Mouse (Mus musculus): ENCODE measurements around the gene Dusp16. TPM values are rescaled to one million over a fixed set of nuclear protein-coding genes. Genes with fewer than 3 reads are reported as not detected.
A peak's percentile ranks its signal among the peaks of the same experiment; 100 is the strongest.

Gene Dusp16
- polyA plus RNA-seq, 1 experiment from 2014 or later, result 6.7 TPM

GRCm38 (mm10) chr6:134723833-134724553 is 68.4 kb downstream of the Dusp16 start:
- Histone ChIP-seq H3K4me1 (no peaks in the 10 kb centered on the region), H3K9me3 (replicated peaks) (no peaks in the 10 kb centered on the region), H3K27me3 (replicated peaks) (no peaks in the 10 kb centered on the region), H3K27ac (peak overlapping the region; percentile 49; the same call in 1 of the 2 replicates), H3K4me2 (no peak overlapping the region), H3K9ac (no peak overlapping the region), H3K4me3 (no peak overlapping the region), H3K36me3 (peaks cover 60% of the 10 kb centered on the region)
- WGBS (ENCODE audit: insufficient replicate concordance), result 71% methylated on average over 9 of the region's 9 CpGs
- 0 out of 2 replicates have a peak, but pooled peaks have one; percentile 35 for ATAC-seq

DNA sequence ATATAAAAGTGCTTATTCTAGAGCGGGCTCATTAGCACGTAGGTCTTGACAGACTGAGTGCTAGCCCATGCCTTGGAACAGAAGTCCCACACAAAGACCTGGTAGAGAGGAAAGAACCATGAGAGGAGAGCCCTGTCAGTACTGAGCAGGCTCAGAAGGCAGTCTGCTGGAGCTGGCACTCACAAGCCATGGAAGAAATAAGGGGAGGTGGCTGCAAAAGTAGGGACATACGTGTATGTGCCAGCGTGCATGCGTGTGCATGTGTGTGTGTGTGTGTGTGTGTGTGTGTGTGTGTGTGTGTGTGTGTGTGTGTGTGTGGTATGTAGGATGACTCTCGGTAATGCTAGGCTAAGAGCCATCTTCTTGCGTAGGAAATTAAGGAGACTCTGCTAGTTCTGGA is 69.1 kb downstream of the Dusp16 start:
- H3K27ac ChIP-seq, result no peak overlapping the region
- H3K4me1 ChIP-seq, result no peaks in the 10 kb centered on the region
- H3K9me3 ChIP-seq (replicated peaks), result no peaks in the 10 kb centered on the region
- H3K36me3 ChIP-seq, result peaks cover 65% of the 10 kb centered on the region
- no peaks in the 10 kb centered on the region; the same call in 1 of the 2 replicates for H3K27me3 ChIP-seq (replicated peaks)
- no peak overlapping the region for H3K4me2 ChIP-seq
- WGBS (ENCODE audit: insufficient replicate concordance), result 87% methylated on average over 7 of the region's 7 CpGs
- ATAC-seq, result no peak
- H3K9ac ChIP-seq, result no peak overlapping the region
- H3K4me3 ChIP-seq, result no peak overlapping the region

DNA sequence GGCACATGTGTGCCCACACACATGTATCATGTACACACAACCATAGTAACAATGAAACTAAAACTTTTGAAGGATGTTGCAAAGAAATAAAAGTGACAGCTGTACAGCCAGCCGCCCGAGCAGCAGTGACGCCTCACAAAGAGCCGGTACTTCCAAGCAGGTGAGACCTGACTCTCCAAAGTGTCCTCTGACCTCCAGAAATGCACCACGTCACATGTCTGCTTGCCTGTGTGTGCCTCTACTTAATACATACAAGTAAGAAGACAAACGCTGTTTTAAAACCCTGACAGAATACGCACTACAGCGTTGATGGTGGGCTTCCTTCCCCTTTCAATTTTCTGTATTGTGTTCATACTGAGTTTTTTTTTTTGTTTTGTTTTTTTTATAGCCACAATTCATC is 69.5 kb downstream of the Dusp16 start:
- no peaks in the 10 kb centered on the region for H3K4me1 ChIP-seq
- H3K4me3 ChIP-seq, result no peak overlapping the region
- no peaks in the 10 kb centered on the region; the same call in 1 of the 2 replicates for H3K27me3 ChIP-seq (replicated peaks)
- H3K36me3 ChIP-seq, result peaks cover 65% of the 10 kb centered on the region
- WGBS (ENCODE audit: insufficient replicate concordance), result 90% methylated on average over 8 of the region's 8 CpGs
- no peak overlapping the region for H3K4me2 ChIP-seq
- no peak overlapping the region for H3K27ac ChIP-seq
- no peaks in the 10 kb centered on the region for H3K9me3 ChIP-seq (replicated peaks)
- ATAC-seq, result no peak
- H3K9ac ChIP-seq, result no peak overlapping the region

DNA sequence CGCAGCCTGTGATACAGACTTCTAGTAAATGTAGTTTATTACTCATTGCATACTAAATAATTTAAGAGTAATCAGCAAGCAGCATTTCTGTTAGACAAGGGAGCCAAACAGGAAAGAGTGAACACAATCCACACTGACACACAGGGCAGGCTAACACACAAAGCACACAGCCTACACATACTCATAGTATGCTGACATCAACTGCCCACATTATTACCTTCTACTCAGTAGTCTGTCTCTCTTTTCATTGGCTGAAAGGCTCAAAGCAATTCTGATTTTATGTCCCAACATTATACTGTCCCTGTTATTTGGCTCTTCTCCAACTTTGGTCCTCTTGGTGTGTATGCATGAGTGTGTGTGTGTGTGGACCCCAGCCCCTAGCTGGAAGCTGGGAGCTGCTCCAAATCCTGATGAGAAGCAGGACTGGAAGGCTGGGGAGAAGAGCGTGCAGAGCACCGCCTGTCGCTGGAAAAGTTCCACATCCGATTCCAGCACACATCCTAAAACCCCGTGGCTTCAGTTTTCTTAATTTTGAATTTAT is 70.6 kb downstream of the Dusp16 start:
- ATAC-seq, result no peak
- WGBS (ENCODE audit: insufficient replicate concordance), result 88% methylated on average over 6 of the region's 6 CpGs
- Histone ChIP-seq H3K27me3 (replicated peaks) (no peaks in the 10 kb centered on the region; the same call in 1 of the 2 replicates), H3K36me3 (peaks cover 72% of the 10 kb centered on the region), H3K4me3 (no peak overlapping the region), H3K4me1 (peaks cover 5% of the 10 kb centered on the region; the same call in 1 of the 2 replicates), H3K9me3 (replicated peaks) (no peaks in the 10 kb centered on the region), H3K9ac (no peak overlapping the region), H3K27ac (no peak overlapping the region), H3K4me2 (no peak overlapping the region)

- Histone ChIP-seq H3K4me1 (peaks cover 20% of the 10 kb centered on the region), H3K9ac (no peak overlapping the region), H3K9me3 (replicated peaks) (no peaks in the 10 kb centered on the region), H3K27ac (no peak overlapping the region), H3K4me3 (no peak overlapping the region), H3K4me2 (no peak overlapping the region), H3K36me3 (peaks cover 73% of the 10 kb centered on the region), H3K27me3 (replicated peaks) (no peaks in the 10 kb centered on the region; the same call in 1 of the 2 replicates)
- 80% methylated on average over 5 of the region's 5 CpGs for WGBS (ENCODE audit: insufficient replicate concordance)
- ATAC-seq, result no peak
These were observed 72.3 kb downstream of the Dusp16 start for GRCm38 (mm10) chr6:134720150-134720549.

DNA sequence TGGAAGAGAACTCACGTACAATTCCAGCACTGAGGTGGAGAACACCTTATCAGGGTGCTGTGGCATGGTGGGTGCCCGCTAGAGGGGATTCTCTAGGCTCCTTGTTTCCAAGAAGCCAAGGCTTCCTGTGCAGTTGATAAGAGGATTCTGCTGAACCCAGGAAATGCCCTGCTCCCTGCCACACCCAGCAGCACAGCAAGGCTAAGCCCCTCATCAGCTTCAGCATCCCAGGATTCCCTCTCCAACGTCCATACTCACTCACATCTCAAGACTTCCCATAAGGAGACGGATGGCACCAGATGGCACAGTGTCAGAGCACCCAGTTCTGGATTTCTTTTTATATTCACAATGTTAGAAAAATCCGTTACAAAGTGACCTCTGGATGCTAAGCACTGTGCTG is 73.3 kb downstream of the Dusp16 start:
- no peak for ATAC-seq
- peaks cover 23% of the 10 kb centered on the region for H3K4me1 ChIP-seq
- no peak overlapping the region for H3K4me2 ChIP-seq
- 57% methylated on average over 5 of the region's 5 CpGs for WGBS (ENCODE audit: insufficient replicate concordance)
- H3K4me3 ChIP-seq, result no peak overlapping the region
- no peaks in the 10 kb centered on the region for H3K9me3 ChIP-seq (replicated peaks)
- no peaks in the 10 kb centered on the region; the same call in 1 of the 2 replicates for H3K27me3 ChIP-seq (replicated peaks)
- H3K36me3 ChIP-seq, result peaks cover 70% of the 10 kb centered on the region
- H3K27ac ChIP-seq, result no peak overlapping the region
- no peak overlapping the region for H3K9ac ChIP-seq

- H3K4me2 ChIP-seq, result no peak overlapping the region
- peaks cover 65% of the 10 kb centered on the region for H3K36me3 ChIP-seq
- no peak overlapping the region for H3K27ac ChIP-seq
- H3K27me3 ChIP-seq (replicated peaks), result no peaks in the 10 kb centered on the region; the same call in 1 of the 2 replicates
- H3K9ac ChIP-seq, result no peak overlapping the region
- H3K4me1 ChIP-seq, result peaks cover 27% of the 10 kb centered on the region
- no peaks in the 10 kb centered on the region for H3K9me3 ChIP-seq (replicated peaks)
- no peak overlapping the region for H3K4me3 ChIP-seq
- ATAC-seq, result no peak
- 83% methylated on average over 11 of the region's 11 CpGs for WGBS (ENCODE audit: insufficient replicate concordance)
These were observed 73.8 kb downstream of the Dusp16 start for GRCm38 (mm10) chr6:134718668-134719065.

DNA sequence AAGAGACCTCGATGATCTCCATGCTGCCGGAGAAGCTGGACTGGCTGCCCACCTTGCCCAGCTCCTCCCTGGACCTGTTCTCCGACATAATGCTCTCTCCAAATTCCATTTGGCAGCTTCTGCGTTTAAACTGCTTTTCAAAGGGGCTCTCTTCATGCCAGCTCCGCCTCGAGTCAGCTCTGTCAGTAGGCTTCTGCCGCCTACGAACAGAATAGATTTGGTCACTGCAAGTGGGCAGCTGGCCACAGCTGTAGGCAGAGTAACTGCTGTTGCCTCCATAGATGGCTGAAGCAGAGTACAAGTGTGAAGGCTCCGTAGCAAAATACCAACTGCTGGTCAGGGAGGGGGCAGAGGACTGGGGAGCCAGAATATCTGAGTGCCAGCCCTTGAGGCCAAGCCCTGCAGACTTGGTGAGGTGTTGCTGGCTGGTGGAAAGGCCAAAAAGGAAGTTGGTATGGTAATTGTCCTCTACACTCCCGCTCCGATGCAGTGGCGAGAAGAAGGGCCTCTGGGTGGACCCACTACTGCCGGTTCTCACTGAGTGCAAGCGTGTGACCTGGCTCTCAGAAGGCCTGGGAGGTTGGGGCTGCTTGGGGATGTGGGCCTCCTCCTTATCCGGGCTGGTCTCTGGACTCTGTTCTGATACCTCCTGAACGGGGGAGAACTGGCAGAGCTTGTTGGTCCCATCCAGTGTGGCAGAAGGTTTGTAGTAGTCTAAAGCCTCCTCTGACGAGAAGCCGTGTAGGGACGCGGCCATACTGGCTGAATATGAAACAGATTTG is 74.3 kb downstream of the Dusp16 start:
- Histone ChIP-seq H3K36me3 (peaks cover 60% of the 10 kb centered on the region), H3K9ac (no peak overlapping the region), H3K4me2 (no peak overlapping the region), H3K4me3 (no peak overlapping the region), H3K27me3 (replicated peaks) (no peaks in the 10 kb centered on the region; the same call in 1 of the 2 replicates), H3K4me1 (peaks cover 33% of the 10 kb centered on the region), H3K9me3 (replicated peaks) (no peaks in the 10 kb centered on the region), H3K27ac (no peak overlapping the region)
- ATAC-seq, result no peak
- 86% methylated on average over 20 of the region's 20 CpGs for WGBS (ENCODE audit: insufficient replicate concordance)

GRCm38 (mm10) chr6:134716168-134716587 is 76.2 kb downstream of the Dusp16 start:
- ATAC-seq, result peak; percentile 77
- H3K36me3 ChIP-seq, result peaks cover 54% of the 10 kb centered on the region
- no peak overlapping the region for H3K27ac ChIP-seq
- no peak overlapping the region for H3K4me3 ChIP-seq
- H3K4me1 ChIP-seq, result peaks cover 35% of the 10 kb centered on the region
- H3K27me3 ChIP-seq (replicated peaks), result no peaks in the 10 kb centered on the region; the same call in 1 of the 2 replicates
- H3K9me3 ChIP-seq (replicated peaks), result no peaks in the 10 kb centered on the region
- H3K4me2 ChIP-seq, result no peak overlapping the region
- no peak overlapping the region for H3K9ac ChIP-seq
- WGBS (ENCODE audit: insufficient replicate concordance), result 12% methylated on average over 6 of the region's 6 CpGs

DNA sequence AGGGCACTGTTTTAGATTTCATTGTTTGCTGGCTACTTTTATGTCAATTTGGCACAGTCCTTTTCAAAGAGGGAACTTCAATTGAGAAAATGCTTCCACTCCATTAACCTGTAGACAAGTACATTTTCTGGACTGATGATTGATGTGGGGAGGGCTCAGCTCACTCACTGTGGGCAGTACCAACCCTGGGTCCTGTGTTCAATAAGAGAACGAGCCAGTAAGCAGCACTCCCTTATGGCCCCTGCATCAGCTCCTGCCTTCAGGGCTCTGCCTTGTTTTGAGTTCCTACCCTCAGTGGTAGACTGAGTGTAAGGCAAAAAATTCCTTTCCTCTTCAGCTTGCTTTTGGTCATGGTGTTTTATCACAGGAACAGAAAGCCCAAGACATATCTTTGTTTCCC is 78.5 kb downstream of the Dusp16 start:
- Histone ChIP-seq H3K36me3 (peaks cover 49% of the 10 kb centered on the region), H3K9me3 (replicated peaks) (no peaks in the 10 kb centered on the region), H3K4me3 (no peak overlapping the region), H3K9ac (no peak overlapping the region), H3K27me3 (replicated peaks) (no peaks in the 10 kb centered on the region; the same call in 1 of the 2 replicates), H3K27ac (no peak overlapping the region), H3K4me2 (no peak overlapping the region), H3K4me1 (peaks cover 41% of the 10 kb centered on the region)
- WGBS (ENCODE audit: insufficient replicate concordance), result 65% methylated on average over 1 of the region's 1 CpGs
- ATAC-seq, result no peak

GRCm38 (mm10) chr6:134713321-134713720 is 79.1 kb downstream of the Dusp16 start:
- no peaks in the 10 kb centered on the region for H3K9me3 ChIP-seq (replicated peaks)
- H3K9ac ChIP-seq, result no peak overlapping the region
- peaks cover 43% of the 10 kb centered on the region for H3K36me3 ChIP-seq
- H3K4me1 ChIP-seq, result peaks cover 41% of the 10 kb centered on the region
- no peaks in the 10 kb centered on the region; the same call in 1 of the 2 replicates for H3K27me3 ChIP-seq (replicated peaks)
- WGBS (ENCODE audit: insufficient replicate concordance), result 25% methylated on average over 3 of the region's 3 CpGs
- no peak overlapping the region for H3K4me2 ChIP-seq
- H3K27ac ChIP-seq, result no peak overlapping the region
- no peak for ATAC-seq
- no peak overlapping the region for H3K4me3 ChIP-seq

DNA sequence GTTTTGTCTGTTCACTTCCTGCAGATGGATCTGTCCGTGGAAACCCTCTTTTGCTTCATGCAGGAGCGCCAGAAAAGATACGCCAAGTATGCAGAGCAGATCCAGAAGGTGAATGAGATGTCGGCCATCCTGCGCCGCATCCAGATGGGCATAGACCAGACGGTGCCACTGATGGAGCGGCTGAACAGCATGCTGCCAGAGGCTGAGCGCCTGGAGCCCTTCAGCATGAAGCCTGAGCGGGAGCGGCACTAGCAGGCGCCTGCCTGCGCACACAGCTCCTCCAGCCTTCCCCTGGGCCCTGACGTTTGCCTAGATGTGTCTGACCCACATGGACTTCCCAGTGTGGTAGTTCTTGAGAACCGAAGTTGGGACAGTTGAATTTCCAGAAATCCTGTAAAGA is 82.4 kb downstream of the Dusp16 start:
- Histone ChIP-seq H3K27me3 (replicated peaks) (no peaks in the 10 kb centered on the region), H3K9ac (no peak overlapping the region), H3K4me3 (no peak overlapping the region), H3K4me2 (no peak overlapping the region), H3K9me3 (replicated peaks) (no peaks in the 10 kb centered on the region), H3K4me1 (peaks cover 20% of the 10 kb centered on the region), H3K36me3 (peaks cover 18% of the 10 kb centered on the region), H3K27ac (no peak overlapping the region)
- no peak for ATAC-seq
- WGBS (ENCODE audit: insufficient replicate concordance), result 85% methylated on average over 15 of the region's 15 CpGs

All from liver, embryonic 12.5 days (tissue).